Mouse (Mus musculus): ENCODE results near the gene Cdh13.
A peak's percentile ranks its signal among the peaks of the same experiment; 100 is the strongest.

Gene Cdh13

GRCm38 (mm10) chr8:118283600-118284111 is at the start of gene Cdh13:
Cdh13 (plus strand) TSS chr8:118283733.
- peak; percentile 78 to 79 for DNase-seq (ENCODE audit: low spot score in 2 of 2)

DNA sequence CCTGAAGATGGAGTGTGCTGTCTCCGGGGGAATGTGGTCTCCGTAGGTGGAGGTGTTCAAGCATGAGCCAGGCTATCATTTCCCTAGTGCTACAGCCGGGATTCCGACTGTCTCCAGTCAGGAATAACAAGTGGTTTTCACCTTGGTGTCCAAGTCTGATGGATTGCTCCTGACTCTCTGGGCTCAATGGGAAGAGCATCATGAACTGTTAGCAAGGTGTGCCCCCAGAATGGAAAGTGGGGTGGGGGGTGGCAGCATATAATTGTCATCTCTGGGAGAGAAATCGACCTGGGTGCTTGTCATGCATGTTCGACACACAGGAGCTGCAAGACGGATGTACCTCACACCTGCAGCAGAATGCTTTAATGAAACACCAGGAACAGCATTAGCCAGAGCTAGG is 47.9 kb upstream of the Cdh13 start:
- no peak for DNase-seq (ENCODE audit: low spot score in 2 of 2)

- peak; percentile 26 to 41 for DNase-seq (ENCODE audit: low spot score in 2 of 2)
These were observed 46.3 kb upstream of the Cdh13 start for GRCm38 (mm10) chr8:118237150-118237620.

GRCm38 (mm10) chr8:118238156-118238555 is 45.4 kb upstream of the Cdh13 start:
- no peak for DNase-seq (ENCODE audit: low spot score in 2 of 2)

- DNase-seq (ENCODE audit: low spot score in 2 of 2), result no peak
These were observed 44.3 kb upstream of the Cdh13 start for GRCm38 (mm10) chr8:118239186-118239585.

DNA sequence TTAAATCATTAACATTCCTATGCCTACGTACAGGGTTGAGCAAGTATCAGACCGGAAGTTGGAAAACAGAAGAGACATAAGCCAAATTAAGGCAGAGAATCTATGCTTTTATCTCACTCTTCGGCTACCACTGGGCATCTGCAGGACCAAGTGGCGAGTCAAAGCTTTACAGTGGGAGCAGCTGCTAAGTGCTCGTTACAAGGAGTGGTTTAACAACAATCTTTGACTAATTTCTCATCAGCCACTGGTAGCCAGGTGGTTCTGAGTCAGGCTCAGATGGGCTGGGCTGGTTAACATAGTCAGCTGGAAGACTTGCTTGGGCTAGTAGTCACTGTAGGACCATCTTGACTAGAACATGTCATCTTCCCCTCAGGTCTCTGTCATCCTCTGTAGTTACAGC is 34.2 kb upstream of the Cdh13 start:
- DNase-seq (ENCODE audit: low spot score in 2 of 2), result no peak

DNA sequence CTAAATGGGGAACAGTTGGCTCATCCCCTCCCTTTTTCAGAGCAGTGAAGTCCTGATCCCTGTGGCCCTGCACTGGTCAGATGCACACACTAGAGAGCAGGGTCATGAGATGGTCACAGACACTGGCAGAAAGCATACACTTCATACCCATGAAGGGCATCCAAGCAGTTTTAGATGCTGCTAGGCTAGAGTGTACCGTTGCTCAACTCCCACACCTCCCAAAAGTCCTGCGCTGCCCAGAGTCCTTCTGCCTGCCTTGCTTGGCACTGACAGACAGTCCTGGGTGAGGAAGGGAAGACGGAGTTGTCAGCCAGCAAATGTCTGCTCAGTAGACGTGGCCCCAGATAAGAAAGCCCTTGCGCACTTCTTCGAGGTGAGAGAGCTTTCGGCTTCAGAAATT is 33.6 kb upstream of the Cdh13 start:
- DNase-seq (ENCODE audit: low spot score in 2 of 2), result no peak

DNA sequence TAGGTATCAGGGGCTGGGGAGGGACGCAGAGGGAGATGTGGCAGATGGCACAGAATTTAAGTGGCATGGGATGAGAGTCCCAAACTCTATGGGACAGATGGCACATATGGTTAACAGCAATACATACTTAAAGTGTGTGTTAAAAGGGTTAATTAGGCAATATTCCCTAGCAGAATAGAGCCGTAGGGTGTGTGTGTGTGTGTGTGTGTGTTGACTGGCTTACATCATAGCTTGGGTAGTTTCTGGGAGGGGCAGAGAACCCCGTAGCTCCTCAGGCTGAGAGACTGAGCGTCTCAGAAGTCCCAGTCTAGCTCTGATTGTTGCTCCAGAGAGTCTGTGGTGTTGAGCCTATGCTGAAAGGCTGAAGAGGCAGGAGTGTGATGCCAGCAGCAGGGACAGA is 20.4 kb upstream of the Cdh13 start:
- DNase-seq (ENCODE audit: low spot score in 2 of 2), result no peak

- no peak for DNase-seq (ENCODE audit: low spot score in 2 of 2)
These were observed 12.7 kb upstream of the Cdh13 start for GRCm38 (mm10) chr8:118270751-118271402.

DNA sequence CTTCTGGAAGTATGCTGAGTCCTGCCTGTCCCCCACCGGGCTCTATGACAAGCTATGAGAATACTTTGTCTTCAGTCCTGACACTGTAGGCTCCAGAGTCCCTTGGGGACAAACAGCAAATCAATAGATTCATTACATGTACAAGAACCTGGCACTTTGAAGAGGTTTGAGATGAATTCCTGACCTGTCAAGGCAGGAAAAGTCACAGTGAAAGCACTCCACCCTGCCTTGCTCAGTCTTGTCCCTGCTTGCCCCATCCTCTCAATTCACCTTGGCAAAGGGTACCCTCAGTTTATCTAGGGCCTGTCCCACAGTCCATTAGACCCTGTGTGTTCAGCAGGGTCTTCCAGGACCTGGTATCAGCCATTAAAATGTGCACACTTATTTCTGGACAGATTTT is 11.0 kb upstream of the Cdh13 start:
- no peak for DNase-seq (ENCODE audit: low spot score in 2 of 2)

DNA sequence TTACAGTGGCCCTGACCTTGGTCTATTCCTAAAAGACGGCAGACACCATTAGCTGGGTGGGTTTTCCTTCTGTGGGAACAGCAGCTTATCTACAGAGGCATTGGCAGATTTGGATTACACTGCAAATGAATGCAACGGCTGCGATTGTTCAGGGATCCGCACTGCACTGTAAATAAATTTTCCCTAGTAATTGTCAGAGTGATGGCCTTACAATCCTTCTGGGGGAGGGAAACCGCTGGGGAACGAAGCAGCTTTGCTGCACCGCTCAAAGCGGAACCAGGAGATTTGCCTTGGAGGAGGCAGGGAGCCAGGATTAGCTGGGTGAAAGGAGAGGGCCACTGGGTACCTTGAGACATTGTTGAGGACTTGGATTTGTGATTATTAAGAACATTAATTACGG is 9.3 kb upstream of the Cdh13 start:
- DNase-seq (ENCODE audit: low spot score in 2 of 2), result no peak

- peak; percentile 38 to 74 for DNase-seq (ENCODE audit: low spot score in 2 of 2)
These were observed 8.8 kb upstream of the Cdh13 start for GRCm38 (mm10) chr8:118274688-118275087.

- peak in 1 of 2 experiments; percentile 50 for DNase-seq (ENCODE audit: low spot score in 2 of 2)
These were observed 838 bp downstream of the Cdh13 start for GRCm38 (mm10) chr8:118284112-118285029.

GRCm38 (mm10) chr8:118285596-118286281 is 2.2 kb downstream of the Cdh13 start:
- no peak for DNase-seq (ENCODE audit: low spot score in 2 of 2)

GRCm38 (mm10) chr8:118286282-118287180 is 3.0 kb downstream of the Cdh13 start:
- no peak for DNase-seq (ENCODE audit: low spot score in 2 of 2)

GRCm38 (mm10) chr8:118287496-118287895 is 4.0 kb downstream of the Cdh13 start:
- peak in 1 of 2 experiments; percentile 52 for DNase-seq (ENCODE audit: low spot score in 2 of 2)

DNA sequence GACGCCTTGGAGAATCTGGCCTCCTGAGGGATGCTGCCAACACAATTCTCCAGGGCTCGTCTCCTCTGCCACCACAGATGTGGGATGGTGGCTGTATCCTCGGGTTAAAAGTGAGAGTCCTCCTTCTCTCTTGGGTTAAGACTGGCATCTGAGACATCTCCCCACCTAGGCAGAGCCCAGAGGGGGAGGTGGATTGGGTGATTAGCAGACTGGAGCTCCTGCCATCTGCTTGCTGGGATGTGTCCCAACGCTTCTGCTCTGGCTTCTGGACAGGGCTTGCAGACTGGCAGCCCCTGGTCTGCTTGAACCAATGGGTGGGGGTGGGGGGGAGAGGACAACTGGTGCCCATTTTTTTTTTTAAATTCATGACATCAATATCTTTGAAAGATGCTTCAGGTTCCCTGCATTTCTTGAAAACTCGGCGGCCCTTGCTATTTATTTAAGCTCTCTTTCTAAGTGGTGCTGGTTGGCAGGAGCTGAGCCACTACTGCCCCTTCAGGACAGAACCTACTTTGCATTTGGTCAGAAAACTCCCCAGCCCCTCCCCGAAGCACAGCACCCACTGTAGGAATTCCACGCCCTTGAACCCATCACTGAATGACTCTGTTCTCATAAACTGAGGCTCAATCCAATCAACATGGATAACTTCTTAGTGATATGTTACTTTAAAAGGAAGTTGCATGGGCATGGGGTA is 4.9 kb downstream of the Cdh13 start:
- no peak for DNase-seq (ENCODE audit: low spot score in 2 of 2)

- no peak for DNase-seq (ENCODE audit: low spot score in 2 of 2)
These were observed 5.6 kb downstream of the Cdh13 start for GRCm38 (mm10) chr8:118289091-118289490.

DNA sequence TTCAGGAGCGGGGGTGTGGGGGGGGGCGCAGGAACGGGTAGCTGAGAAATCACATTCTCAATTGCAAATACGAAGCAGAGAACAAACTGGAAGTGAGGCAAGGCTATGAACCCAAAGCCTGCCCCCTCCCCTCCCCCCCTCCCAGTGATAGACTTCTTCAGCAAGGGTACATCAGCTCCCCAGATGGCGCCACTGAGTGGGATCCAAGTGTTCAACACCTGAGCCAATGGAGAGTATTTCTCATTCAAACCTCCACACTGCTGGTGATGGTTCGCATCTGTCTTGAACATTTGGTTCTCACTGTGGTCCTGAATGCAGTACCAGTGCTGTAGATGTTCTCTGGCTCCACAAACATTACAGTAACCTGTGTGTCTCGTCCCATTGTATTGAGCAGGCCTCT is 6.0 kb downstream of the Cdh13 start:
- DNase-seq (ENCODE audit: low spot score in 2 of 2), result no peak

DNA sequence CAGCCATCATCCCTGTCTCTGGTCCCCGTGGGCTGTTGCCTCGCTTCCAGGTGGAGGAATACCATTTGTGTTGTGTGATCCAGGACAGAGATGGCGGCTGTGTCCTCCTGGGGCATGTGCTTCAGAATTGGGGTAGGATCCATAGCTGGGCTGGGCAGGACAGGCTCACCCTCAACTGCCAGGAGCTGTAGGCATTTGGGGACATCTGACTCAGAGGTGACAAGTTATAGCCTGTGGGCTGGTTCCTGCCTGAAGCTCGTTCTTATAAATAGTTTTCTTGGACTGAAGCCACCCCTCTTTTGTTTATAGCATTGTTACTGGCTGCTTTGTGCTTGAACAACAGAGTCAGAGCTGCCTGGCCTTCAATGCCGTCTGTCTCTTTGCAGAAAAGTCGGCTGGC is 6.7 kb downstream of the Cdh13 start:
- DNase-seq (ENCODE audit: low spot score in 2 of 2), result no peak

Measured in frontal cortex, postnatal 14 days (tissue).